Mouse (Mus musculus) kidney, adult 8-10 months (tissue): ENCODE data around the gene Camk1d.
A peak's percentile ranks its signal among the peaks of the same experiment; 100 is the strongest.
"Not testable (repeated sequence)": the region's sequence is repeated elsewhere in the genome, so short reads cannot be mapped to it uniquely, and the experiment has no call there.

Experiments
- DNase-seq, 2 experiments: peaks; one replicate each; pipeline ENCODE4 v3.0.0; 2022

Camk1d gene

DNA sequence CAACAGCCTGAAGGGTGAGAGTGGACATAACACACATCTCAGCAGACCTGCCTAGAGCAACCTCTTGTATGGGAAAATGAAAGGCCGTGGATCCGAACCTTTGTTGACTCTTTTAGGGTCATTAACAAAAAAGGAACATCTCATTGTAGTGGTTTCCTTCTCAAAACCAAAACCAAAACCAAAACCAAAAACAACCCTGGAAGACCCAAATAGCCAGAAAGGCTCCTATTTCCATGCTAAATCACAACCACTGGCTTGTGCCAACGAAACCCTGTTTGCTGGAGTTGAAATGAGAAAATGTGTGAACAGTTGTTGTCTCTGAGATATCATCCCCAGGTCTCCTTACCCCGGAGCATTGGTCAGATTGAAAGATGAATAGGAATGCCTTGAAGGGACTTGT is 321.8 kb downstream of the Camk1d start:
- no peak for DNase-seq

GRCm38 (mm10) chr2:5388381-5388780 is 325.9 kb downstream of the Camk1d start:
- no peak for DNase-seq

DNA sequence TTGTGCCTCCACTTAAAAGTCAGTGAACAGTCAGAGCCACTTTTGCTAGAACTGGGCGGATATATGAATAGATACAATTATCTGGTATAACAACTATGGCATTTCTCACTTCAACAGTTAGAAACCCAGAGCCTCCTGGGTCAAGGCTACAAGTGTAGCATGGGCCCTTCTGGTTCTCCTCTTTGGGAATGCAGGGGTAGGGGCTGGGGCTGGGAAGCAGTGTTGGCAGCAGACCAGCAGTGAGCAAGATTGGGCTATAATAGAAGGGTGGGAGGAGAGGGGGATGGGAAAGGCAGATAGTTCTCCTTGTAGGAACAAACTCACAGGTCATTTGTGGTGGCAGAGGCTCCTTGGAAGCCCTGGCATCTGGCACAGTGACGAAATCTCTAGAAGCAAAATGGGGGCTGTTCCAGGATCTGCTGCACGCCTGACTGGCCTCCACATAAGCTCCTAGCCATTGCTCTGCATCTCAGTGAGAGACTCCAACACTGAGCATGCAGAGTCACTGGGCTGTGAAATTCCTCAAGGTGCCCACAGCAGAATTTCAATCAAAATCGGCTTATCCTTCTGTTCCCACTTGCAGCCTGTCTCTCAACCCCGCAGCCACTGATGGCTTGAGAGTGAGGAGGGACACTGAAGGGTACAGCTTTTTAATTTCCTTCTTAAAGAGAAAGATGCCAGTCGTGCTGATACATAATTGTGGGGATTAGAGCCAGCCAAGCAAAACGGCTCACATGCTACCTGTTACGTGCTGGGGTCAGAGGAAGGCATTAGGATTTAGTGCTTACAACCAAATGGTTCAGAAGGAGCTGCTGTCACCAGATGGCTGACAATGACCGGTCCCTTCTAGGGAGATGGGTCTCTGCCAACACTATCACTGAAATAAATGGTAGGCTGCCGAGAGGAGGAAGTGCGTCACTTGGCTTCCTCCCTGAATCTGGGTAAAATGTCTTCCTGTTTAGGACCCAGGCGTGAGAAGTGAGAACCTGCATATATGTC is 332.3 kb downstream of the Camk1d start:
- peak; percentile 18 to 46 for DNase-seq

GRCm38 (mm10) chr2:5380973-5381372 is 333.3 kb downstream of the Camk1d start:
- no peak for DNase-seq

DNA sequence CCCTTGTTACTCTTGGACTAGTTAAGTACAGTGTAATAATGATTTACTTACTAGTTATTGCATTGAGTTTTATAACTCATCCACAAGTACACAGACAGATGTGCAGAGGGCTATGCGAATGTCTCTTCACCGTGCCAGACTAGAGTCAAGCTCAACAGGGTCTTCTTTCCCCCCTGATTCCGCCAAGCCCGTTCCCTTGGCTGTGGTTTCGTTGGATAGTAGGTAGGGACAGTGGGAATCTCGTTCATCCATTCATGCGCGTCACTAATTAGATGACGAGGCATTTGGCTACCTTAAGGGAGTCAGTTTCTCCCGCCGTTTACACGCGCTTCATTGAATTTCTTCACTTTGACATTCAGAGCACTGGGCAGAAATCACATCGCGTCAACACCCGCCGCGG is 335.4 kb downstream of the Camk1d start:
- not testable (repeated sequence) for DNase-seq

- DNase-seq = no peak
These were observed 336.1 kb downstream of the Camk1d start for GRCm38 (mm10) chr2:5378066-5378672.

DNA sequence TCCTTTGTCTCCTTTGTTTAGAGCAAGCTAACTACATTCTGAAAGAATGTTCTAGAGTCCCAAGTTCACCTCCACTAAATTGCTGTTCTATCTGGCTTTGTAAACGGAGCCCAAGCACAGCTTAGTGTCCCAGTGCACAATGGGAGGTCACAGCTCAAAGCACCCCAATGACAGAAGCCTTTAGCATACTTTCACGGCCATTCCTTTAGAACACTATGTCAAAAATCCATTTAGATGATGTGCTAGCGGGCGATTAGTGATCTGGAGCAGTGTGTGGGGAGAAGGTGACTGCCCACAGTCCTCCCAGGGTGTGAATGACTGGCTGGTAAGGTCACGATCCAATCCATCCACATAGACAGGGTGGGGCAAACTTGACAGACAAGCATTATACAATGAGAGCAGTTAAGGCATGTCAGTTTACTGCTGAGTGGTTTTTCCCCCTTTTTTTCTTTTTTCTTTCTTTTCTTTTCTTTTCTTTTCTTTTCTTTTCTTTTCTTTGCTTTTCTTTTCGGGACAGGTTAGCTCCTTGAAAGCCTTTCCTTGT is 341.4 kb downstream of the Camk1d start:
- peak in 1 of 2 experiments; percentile 17 for DNase-seq

- DNase-seq = no peak
These were observed 343.0 kb downstream of the Camk1d start for GRCm38 (mm10) chr2:5371316-5371715.

DNA sequence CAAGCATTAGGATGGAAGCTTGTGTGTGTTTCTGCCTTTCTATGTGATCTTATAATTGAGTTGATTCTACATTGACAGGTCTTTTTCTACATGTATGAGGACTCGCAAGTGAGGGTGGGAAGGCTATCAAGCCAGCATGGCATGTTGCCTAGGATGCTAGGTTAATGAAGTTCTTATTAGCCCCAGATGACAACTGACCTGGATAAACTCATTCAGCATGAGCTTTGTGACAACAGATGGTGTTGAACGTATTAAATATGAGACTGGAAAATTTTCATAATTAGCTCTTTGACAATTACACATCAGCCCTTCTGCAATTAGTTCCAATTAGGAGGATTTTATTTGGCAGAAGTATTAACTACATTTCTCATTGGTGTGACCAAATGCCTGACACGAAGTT is 343.7 kb downstream of the Camk1d start:
- no peak for DNase-seq

DNA sequence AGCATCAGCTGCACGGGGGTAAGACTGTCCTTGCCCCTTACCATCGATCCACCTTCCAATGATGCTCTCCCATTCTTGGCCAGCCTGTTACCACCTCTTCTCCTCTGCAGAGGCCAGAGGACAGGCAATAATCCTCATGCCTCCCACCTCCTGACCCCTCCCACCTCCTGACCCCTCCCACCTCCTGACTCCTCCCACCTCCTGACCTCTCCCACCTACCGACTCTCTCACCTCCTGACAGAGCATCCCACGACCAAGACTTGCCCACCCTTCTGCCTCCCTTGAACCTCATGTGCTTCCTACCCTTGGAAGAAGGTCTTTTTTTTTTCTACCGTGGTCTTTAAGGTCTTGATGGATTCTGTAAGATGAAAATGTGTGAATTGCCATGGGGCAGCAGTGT is 350.5 kb downstream of the Camk1d start:
- DNase-seq = no peak

- no peak for DNase-seq
These were observed 356.3 kb downstream of the Camk1d start for GRCm38 (mm10) chr2:5358049-5358448.

- no peak for DNase-seq
These were observed 357.3 kb downstream of the Camk1d start for GRCm38 (mm10) chr2:5357056-5357455.

DNA sequence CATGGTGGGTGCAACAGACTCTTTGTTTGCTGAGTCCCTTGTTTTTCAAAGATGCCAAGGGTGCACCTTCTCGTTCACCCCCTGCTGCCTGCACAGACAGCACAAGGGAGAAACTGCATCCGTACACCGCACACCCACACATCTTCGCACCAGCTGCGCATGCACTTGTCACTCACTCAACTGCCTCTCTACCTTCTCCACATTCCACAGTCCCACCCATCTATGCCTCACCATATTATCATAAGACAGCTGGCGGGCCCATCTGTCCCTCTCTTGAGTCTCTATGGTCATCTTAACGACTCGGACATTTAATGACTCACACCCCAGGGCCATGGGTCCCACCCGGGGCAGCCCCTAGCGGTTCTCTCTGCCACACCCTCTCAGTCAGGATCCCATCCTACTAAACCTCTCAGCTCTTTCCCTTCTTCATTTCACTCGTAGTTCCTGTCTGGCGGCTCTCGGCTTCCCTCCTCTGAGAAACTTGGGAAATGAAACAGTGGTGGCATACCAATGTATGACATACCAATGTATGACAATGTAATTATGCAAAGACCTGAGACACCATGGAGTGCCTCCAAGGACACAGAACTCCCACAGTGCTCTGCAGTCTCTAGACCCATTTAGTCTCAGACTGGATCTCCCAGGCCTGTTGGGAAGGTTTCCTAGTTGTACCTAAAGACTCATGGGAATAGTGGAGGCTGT is 361.3 kb downstream of the Camk1d start:
- no peak for DNase-seq

DNA sequence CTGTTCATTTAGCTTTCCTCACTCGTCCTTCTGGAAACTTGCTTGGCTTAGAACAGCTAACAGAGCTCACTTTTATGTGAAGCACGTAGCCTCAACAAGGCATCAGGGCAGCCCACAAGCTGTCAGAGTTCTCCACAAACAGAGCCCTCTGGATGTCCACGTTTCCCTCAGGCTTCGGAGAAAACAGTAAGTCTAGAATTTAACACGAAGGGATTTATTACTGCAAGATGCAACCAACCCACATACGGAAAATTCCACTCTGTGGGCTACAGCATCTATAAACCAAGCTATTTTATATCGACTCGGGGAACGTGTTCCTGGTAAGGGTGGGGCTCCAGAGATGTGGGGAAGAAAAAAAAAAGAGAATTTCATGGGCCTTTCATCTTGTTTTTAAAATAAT is 369.0 kb downstream of the Camk1d start:
- DNase-seq = no peak

GRCm38 (mm10) chr2:5327533-5328250 is 386.6 kb downstream of the Camk1d start:
- DNase-seq = no peak

GRCm38 (mm10) chr2:5324806-5325205 is 389.5 kb downstream of the Camk1d start:
- no peak for DNase-seq

DNA sequence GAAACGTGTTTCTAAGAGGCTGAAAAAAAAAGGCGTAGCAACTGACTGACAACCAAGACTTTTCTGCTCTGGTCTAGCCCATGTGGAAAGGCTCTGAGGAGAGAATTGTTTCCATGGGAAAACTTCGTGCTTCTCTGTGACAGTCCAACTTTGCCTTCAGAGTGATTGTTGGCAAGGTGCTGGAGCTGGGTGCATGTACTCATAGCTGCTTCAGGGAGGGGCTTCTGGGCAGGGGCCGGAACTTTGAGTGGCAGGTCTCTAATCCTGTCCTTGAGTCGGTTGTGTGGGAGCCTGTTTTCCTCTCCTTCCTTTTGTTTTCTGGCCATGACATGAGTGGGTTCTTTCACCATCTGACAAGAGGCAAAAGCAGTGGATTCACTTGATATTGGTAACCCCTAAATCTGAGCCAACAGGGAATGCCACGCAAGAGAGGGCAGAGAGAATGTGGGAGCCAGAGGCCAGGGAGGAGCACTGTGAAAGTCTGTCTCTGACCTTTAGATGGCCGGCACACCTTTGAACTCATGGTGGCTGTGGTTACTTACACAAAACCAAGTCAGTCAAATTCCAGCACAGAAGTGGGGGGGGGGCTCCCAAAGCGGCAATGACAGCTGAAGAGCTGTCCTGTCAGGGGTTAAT is 392.5 kb downstream of the Camk1d start:
- DNase-seq = peak in 1 of 2 experiments; percentile 48

GRCm38 (mm10) chr2:5319138-5319537 is 395.2 kb downstream of the Camk1d start:
- DNase-seq = no peak

GRCm38 (mm10) chr2:5316763-5317162 is 397.6 kb downstream of the Camk1d start:
- no peak for DNase-seq

DNA sequence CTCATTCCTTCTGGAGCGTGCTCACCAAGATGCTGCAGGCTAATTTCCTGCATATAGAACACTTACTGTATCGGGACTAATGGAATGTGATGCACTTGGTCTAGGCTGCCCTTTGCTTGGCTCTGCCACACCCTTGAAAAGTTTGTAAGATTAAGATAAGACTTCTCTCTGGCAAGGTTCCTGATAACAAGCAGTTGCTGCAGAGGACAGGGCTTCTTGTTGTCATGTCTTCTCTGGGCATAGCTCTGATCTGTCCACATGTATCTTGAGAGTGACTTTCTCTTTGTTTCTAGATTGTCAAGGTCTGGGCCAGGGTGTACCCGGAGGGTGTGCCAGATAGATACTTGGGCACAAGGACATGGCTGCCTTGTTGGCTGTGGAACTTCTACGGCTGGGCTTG is 398.1 kb downstream of the Camk1d start:
- no peak for DNase-seq

GRCm38 (mm10) chr2:5315291-5315828 is 399.0 kb downstream of the Camk1d start:
- DNase-seq = no peak
